Mouse (Mus musculus): ENCODE results near the gene Ppp2r3a.

DNA sequence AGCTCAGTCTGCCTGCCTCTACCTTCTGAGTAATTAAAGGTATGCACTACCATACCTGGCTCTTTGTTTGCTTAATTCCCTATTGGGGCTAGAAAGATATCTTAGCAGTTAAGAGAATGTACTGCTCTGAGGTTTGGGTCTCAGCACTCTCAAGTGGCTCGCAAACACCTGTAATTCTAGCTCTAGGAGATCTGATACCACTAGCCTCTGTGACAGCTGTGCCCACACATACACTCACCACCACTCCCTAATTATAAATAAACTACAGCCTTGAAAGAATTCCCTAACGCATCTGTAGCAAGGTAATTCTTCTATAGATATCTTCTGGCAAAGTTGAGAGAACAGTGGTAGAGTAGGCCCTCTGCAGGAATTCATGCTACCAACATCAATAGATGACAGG is 15.8 kb downstream of the Ppp2r3a start:
- TF ChIP-seq POLR2A (IDR thresholded peaks at IDR 0.05; ENCODE audit: insufficient read depth, low read length): no peak
- no peak for TF ChIP-seq CTCF (IDR thresholded peaks at IDR 0.05; ENCODE audit: low read depth, low read length)
- no peak for TF ChIP-seq EP300 (IDR thresholded peaks at IDR 0.05; ENCODE audit: insufficient read depth, low read depth, low read length)

Data from ES-Bruce4 (cell line).